Mouse (Mus musculus) olfactory bulb, adult 2 months (tissue): ENCODE measurements around the gene Sall1.

ENCODE experiments used
- CTCF ChIP-seq: fragments of 200-500 bp; IDR thresholded peaks from 2 replicates; pipeline ENCODE4 v1.5.1; 2012; ENCODE audit warnings: low read depth, mild to moderate bottlenecking, low read length, moderate library complexity; ENCODE audit not compliant: insufficient read depth
- POLR2A ChIP-seq: fragments of 200-500 bp; IDR thresholded peaks from 2 replicates; pipeline ENCODE4 v1.6.1; 2012; ENCODE audit warnings: mild to moderate bottlenecking, low read depth, low read length, moderate library complexity; ENCODE audit not compliant: insufficient read depth

DNA sequence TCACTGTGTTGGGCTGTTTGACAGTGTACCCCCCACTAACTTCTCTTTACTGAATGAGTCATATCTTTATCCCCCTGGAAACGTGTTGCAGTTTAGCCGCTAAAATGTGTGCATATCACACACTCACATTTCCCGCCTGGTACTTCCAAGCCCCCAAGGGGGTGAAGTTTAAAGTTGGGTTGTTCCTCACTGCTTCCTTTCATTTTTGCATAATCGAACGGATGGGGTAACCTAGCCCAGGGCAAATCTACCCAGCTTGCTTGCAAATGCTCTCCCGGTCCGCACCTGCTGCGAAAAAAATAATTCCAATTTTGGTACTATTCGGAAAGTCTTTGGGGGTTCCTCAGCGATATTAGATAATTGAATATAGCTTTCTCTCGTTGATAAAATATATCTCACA lies 38.2 kb downstream of the Sall1 start:
- TF ChIP-seq CTCF (no peak), POLR2A (no peak)
